Mouse (Mus musculus): ENCODE data around the gene Helb.

Gene Helb

GRCm38 (mm10) chr10:120095136-120095535 is 17.7 kb downstream of the Helb start:
- no peak for DNase-seq (ENCODE audit: low spot score in 2 of 2)

- no peak for DNase-seq (ENCODE audit: low spot score in 2 of 2)
These were observed 20.2 kb downstream of the Helb start for GRCm38 (mm10) chr10:120092548-120092947.

GRCm38 (mm10) chr10:120077850-120078249 is 34.9 kb downstream of the Helb start:
- DNase-seq (ENCODE audit: low spot score in 2 of 2): no peak

GRCm38 (mm10) chr10:120066319-120066718 is 46.5 kb downstream of the Helb start:
- no peak for DNase-seq (ENCODE audit: low spot score in 2 of 2)

GRCm38 (mm10) chr10:120064424-120064823 is 48.4 kb downstream of the Helb start:
- DNase-seq (ENCODE audit: low spot score in 2 of 2): peak; percentile 35 to 73

- no peak for DNase-seq (ENCODE audit: low spot score in 2 of 2)
These were observed 51.3 kb downstream of the Helb start for GRCm38 (mm10) chr10:120061238-120062130.

- DNase-seq (ENCODE audit: low spot score in 2 of 2): no peak
These were observed 52.1 kb downstream of the Helb start for GRCm38 (mm10) chr10:120060579-120061237.

GRCm38 (mm10) chr10:120044714-120045234 is 68.0 kb downstream of the Helb start:
- no peak for DNase-seq (ENCODE audit: low spot score in 2 of 2)

- DNase-seq (ENCODE audit: low spot score in 2 of 2): no peak
These were observed 68.5 kb downstream of the Helb start for GRCm38 (mm10) chr10:120044237-120044636.

- DNase-seq (ENCODE audit: low spot score in 2 of 2): no peak
These were observed 74.6 kb downstream of the Helb start for GRCm38 (mm10) chr10:120038194-120038593.

GRCm38 (mm10) chr10:120035824-120036223 is 77.0 kb downstream of the Helb start:
- DNase-seq (ENCODE audit: low spot score in 2 of 2): no peak

GRCm38 (mm10) chr10:120035211-120035733 is 77.5 kb downstream of the Helb start:
- DNase-seq (ENCODE audit: low spot score in 2 of 2): no peak

GRCm38 (mm10) chr10:120033866-120034265 is 78.9 kb downstream of the Helb start:
- no peak for DNase-seq (ENCODE audit: low spot score in 2 of 2)

All from spleen, postnatal 10 days (tissue).